Mouse (Mus musculus) urinary bladder, postnatal 14 days (tissue): ENCODE data around the gene Iqcg.

Experiments used
- DNase-seq: peaks from one replicate; pipeline ENCODE4 v3.0.0; 2021; ENCODE audit warnings: low spot score

The Iqcg gene

GRCm38 (mm10) chr16:33049809-33050208, 6.2 kb downstream of the Iqcg start:
- no peak for DNase-seq

DNA sequence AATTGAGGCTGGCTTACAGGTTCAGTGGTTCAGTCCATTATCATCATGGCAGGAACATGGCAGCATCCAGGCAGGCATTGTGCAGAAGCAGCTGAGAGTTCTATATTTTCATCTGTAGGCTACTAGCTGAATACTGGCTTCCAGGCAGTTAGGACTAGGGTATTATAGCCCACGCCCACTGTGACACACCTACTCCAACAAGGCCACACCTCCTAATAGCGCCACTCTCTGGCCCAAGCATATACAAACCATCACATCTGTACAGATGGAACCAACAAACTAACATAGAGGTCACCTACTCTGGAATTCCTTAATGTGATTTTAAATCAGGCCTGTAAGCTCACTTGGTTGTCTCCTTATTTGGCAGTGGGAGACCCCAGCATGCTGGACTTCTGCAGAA, 7.3 kb downstream of the Iqcg start:
- DNase-seq = no peak

GRCm38 (mm10) chr16:33048004-33048403, 8.0 kb downstream of the Iqcg start:
- DNase-seq = no peak

DNA sequence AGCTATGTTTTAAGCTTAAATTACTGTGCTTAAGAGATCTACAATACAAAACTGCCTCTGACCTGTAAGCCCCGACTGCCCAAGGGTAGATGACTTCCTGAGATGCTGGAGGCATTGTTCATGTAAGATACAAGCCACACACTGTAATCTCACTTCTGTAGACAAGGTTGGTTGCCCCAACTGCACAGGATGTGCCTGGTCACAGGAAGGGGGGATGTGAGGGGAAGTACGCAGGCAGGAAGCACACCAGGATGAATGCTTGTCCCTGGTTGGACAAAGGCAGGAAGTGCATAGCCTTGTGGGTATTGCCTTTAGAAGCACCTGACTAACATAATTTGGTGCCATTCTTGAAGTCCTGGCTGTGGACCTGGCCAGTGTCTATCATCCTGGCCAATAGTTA, 12.8 kb downstream of the Iqcg start:
- DNase-seq = no peak

GRCm38 (mm10) chr16:33042682-33043081, 13.3 kb downstream of the Iqcg start:
- DNase-seq = no peak

DNA sequence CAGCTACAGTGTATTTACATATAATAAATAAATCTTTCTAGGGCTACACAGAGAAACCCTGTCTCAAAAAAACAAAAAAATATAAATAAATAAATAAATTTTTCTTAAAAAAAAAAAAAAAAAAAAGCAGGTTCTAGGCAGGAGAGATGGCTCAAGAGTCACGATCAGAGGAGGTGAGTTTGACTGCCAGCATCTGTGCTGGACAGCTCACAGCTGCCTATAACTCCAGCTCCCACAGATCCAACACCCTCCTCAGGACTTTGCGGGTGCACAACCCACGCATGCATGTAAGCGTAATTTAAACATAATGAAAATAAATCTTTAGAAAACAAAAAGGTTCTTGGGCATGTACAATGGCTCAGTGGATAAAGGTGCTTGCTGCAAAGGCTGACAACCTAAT, 20.0 kb downstream of the Iqcg start:
- DNase-seq = no peak

GRCm38 (mm10) chr16:33026357-33026756, 29.7 kb downstream of the Iqcg start:
- no peak for DNase-seq

DNA sequence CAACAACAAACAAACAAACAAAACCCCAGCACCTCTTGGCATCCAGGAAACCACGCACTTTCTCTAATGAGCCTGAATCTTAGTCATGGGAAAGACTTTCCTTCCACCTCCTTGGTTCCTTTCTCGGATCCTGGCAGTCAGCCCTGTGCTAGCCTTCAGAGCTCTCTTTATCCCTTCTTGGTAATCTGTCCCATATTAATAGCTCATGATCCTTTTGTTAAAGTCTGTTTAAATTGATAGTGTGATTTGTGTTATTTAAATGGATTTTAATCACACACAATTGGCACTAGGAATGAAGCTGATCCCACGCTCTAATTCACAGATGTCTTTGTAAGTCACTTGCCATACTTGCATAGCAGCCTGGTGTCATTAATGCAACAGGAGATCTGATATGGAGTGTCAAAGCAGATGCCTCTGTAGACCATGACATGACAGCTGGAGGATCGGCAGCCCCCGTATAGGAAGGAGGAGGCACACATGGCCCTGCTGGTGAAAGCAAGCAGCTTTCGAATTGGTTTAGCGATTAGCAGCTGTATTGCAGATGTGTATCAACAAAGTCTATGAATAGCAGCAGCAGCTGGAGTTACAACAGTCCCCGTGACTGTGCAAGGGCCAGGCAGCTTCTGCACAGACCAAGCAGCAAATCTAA, 31.4 kb downstream of the Iqcg start:
- no peak for DNase-seq

DNA sequence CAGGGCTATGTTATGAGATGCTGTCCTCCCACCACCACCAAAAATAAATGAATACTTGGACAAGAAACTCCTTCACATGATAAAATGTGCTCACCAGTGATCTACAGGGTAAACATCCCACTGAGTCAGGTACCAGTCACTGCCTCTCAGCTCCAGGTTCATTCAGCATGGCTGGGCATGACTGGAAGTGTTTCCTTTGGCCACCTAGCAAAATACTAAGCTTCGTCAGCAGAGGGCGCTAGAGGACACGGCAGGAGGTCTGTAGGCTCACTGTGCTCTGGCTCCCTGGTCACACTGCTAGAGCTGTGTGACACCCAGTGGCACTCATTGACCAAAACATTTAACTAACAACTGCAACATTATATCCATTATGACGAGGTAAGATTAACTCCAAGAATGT, 32.3 kb downstream of the Iqcg start:
- peak; percentile 91 for DNase-seq

DNA sequence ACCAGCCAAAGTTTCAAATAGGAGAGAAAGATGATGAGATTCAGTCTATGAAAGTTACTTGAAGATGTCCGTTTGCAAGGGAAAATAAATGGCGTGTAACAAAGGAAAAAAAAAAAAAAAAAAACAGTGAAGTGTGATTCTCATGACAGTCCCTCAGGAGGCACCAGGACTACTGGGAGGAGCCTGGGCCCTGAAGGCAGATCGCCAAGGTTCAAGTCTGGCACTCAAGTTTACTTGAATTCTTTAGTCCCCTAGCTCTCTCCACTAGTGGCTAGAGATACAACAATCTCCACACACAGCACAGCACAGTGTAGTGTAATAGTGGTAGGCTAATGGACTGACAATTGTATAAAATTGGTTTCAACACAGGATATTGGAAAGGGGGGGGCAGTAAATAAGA, 34.6 kb downstream of the Iqcg start:
- no peak for DNase-seq

- DNase-seq = peak; percentile 34
Observed at GRCm38 (mm10) chr16:33019117-33019770, 36.8 kb downstream of the Iqcg start.

DNA sequence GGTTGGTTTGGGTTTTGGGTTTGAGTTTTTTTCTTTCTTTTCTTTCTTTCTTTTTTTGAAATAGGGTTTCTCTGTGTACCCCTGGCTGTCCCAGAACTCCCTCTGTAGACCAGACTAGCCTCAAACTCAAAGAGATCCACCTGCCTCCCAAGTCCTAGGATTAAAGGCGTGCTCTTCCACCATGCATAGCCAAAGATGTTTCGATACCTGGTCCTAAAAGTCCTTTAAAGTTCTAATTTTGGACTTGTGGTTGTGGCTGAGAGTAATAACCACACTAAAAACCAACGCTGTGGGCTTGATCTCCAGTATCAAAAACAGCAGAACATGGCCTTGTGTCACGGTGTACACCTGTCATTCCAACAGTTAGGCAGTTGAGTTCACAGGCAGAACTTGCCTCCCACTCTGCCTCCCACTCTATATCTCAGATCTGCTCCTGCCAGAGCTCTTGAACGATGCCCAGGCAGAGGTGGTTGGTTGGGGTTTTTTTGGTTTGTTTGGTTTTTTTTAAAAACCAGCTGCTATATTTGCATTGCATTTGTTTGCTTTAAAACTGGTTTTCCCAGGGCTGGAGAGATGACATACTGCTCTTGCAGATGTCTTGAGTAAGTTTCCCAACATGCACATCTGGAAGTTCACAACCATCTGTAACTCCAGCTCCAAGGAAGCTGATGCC, 38.2 kb downstream of the Iqcg start:
- peak; percentile 8 for DNase-seq

DNA sequence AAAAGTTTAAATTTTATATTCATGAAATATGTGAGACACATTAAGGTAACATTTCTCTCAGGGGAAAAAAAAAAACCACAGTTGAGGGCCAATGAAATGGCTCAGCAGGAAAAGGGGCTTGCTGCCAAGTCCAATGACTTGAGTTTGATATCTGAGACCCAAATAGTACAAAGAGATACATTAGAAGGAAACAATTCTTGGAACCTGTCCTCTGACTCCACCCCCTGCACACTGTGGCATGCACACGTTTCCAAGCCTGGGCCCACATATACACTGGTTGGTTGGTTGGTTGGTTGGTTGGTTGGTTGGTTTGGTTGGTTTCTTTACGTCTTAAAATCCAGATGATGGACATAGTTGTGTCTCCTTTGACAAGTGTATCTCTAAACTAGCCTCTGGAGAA, 40.0 kb downstream of the Iqcg start:
- no peak for DNase-seq

GRCm38 (mm10) chr16:33015396-33015907, 40.6 kb downstream of the Iqcg start:
- no peak for DNase-seq

DNA sequence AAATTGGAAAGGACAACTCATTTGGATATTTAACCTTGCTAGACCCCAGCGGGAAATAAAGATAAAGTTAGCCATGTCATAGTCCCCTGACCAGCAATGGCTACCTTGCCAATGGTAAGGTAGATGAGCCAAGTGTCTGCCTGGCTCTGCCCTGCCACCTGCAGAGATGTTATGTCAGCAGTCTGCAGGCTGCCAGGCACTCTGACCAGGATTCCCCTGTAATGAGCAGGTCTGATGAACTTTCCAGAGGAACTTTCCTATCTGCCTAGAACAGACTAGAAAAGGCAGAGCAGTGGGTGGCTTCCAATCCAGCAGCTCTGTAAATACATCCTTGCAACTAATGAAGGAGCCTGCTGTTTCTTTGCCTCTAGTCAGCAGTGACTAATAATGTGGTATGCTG, 41.1 kb downstream of the Iqcg start:
- DNase-seq = no peak

DNA sequence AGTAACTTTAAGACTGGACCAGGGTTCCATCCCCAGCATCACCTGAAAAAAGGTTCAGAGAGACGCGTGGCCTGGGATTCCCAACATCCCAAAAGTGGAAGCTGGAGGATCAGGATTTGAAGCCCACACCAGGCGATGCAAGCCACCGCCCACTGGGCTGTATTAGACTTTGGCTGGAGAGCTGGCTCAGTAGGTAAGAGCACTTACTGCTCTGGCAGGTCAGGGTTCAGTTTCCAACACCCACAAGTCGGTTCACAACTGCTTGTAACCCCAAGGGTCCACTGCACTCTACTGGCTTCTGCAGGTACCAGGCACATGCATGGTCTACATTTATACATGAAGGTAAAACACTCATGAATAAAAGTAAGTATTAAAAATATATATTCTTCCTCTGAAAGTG, 42.2 kb downstream of the Iqcg start:
- no peak for DNase-seq

- DNase-seq = no peak
Observed at GRCm38 (mm10) chr16:33010166-33010565, 45.9 kb downstream of the Iqcg start.

DNA sequence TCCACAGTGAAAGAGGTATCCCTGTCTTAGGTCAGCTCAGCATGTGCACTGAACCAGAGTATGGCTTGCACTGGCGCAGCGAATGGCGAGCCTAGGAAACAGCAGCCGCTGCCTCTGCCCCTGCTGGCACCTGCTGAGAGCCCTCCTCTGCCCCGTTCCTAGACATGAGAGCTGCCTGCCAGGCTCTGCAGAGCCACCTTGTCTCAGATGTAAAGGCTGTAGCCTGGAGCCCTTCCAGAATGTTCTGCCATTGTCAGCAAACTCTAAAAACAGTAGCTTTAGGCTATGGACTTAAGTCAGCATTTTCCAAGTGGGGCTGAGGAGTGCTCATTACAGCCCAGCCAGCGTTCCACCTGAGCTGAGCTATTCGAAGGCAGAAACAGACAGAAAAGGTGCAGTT, 48.6 kb downstream of the Iqcg start:
- DNase-seq = no peak

DNA sequence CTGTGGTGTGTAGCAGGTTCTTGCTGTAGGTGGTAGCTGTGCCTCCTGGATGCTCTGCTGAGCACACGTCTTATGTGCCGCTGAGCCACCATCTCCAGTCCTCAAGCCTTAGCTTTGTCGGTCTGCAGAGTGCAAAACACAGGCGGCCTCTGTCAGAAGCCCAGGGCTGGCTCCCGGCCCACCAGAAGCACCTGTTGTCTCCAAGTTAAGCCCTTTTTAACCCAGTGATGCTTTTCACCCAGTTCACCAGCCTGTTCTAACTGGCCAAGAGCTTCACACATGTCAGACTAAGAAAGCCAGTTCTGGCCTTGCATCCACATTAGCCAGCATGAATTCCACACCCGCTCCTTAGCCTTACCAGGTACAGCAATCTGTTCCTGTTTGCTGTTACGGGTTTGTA, 49.1 kb downstream of the Iqcg start:
- no peak for DNase-seq

GRCm38 (mm10) chr16:33005216-33005615, 50.8 kb downstream of the Iqcg start:
- DNase-seq = peak; percentile 20

GRCm38 (mm10) chr16:32992158-32992557, 63.9 kb downstream of the Iqcg start:
- no peak for DNase-seq

DNA sequence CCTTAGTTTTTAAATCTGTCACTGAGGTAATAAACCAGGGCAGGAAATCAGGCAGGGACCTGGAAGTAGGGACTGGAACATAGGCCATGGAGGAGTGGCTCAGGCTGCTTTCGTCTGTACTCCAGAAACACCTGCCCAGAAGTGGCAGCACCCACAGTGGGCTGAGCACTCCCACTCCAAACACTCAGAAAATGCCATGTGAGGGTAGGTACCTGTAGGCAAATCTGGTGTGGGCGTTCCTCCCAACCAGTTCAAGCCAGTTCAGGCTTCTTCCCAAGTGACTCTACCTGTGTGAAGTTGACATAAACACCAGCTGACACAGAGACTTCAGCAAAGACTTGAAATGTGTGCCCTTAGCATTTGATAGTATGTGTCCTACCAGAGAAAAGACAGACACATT, 71.4 kb downstream of the Iqcg start:
- DNase-seq = peak; percentile 5

GRCm38 (mm10) chr16:32981405-32981804, 74.6 kb downstream of the Iqcg start:
- DNase-seq = no peak
